Mouse (Mus musculus) cortical plate, adult 2 months (tissue): ENCODE results near the gene Cox8b.

Experiments
- CTCF ChIP-seq: fragments of 200-500 bp; IDR thresholded peaks from 2 replicates; pipeline ENCODE4 v1.5.1; 2011; ENCODE audit warnings: mild to moderate bottlenecking, control low read depth, low read length; ENCODE audit not compliant: insufficient read depth; ENCODE audit errors: extremely low read depth
- POLR2A ChIP-seq: fragments of 200-500 bp; IDR thresholded peaks from 2 replicates; pipeline ENCODE4 v1.6.1; 2011; ENCODE audit warnings: mild to moderate bottlenecking, low read length, control low read depth; ENCODE audit not compliant: insufficient read depth; ENCODE audit errors: extremely low read depth

DNA sequence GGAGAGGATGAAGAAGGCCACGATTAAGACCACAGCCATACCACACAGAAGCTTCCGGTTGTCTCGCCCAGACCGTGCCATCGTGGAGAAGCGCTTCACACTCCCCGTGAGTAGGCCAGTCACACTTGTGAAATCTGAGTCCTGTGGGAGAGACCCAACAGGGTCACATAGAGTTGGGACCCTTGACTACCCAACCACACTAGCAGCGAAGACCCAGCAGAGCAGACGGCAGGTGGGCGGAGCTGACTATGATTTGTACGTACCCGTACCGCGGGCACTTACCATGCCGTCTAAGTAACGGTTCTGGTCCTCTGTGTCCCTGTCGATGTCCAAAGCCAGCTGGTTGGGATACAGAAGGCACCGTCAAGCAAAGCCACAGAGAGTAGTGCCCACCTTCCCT lies 45.8 kb downstream of the Cox8b start:
- no peak for TF ChIP-seq CTCF
- no peak for TF ChIP-seq POLR2A
